Mouse (Mus musculus) v-Abl transformed pro-B cells (cell line): ENCODE data around the gene Dgkd.
"Not testable (repeated sequence)": the region's sequence is repeated elsewhere in the genome, so short reads cannot be mapped to it uniquely, and the experiment has no call there.

Experiments
- in situ Hi-C, 2 experiments: fragments of 400-800 bp; cut with MboI; formaldehyde crosslinking; loops; one replicate each; pipeline ENCODE4 v1.15.1; 2025; ENCODE audit not compliant: unreplicated experiment in 2 of 2

Dgkd gene

DNA sequence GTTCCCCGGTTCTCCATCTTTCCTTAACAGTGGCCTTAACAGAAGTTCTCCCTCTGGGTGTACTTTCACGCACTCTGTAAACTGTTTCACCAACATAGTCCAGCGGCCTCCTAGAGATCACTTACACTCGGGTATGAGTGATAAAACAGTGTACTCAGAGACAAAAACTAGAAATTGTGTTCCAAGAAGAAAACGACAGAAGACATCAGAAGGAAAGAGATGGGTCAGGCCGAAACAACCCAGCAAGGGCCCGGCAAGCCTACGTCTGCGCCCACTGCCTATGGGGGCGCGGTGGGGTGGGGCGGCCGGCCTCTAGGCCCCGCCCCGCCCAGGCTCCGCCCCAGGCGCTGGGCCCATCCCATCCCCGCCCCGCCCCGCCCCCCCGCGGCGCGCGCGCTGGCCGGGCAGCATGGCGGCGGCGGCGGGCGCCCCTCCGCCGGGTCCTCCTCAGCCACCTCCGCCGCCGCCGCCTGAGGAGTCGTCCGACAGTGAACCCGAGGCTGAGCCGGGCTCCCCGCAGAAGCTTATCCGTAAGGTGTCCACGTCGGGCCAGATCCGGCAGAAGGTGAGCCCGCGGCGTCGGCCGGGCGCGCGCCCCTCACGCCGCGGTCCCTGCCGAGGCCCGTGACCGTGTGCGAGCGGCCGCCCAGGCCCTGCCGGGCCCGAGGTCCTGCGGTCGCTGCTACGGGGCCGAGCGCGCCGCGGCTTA is at the start of gene Dgkd:
TSS of gene Dgkd (plus strand) at position 396 of the 709 bp plus-strand sequence.
- in situ Hi-C loops, result loop anchor here in 1 of 2 experiments (10.0 kb wide), 2 partner anchors 62 to 198 kb away; no protein-coding TSS in a partner anchor

DNA sequence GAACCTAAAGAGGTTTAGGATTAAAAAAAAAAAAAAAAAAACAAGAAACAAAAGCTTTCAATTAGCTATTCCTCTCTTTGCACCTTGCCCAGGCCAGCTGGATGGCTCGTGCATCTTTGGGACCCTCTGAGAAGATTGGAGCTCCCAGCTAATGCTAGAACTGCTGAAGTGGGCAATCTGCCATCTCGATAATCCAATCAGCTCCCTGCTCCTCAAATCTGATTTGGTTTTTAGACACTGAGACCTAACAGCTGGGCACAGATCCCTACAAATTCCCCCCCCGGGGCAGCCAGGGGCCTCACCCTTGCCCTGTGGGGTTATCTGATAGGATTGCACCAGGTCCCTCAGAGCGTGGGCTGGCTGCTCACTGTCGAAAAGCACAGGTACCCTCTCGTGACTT is 49.5 kb upstream of the Dgkd start, which contains the start of gene Sag:
TSS of gene Sag (plus strand) at position 105 of the 400 bp plus-strand sequence.
- in situ Hi-C loops, result no loop called here

DNA sequence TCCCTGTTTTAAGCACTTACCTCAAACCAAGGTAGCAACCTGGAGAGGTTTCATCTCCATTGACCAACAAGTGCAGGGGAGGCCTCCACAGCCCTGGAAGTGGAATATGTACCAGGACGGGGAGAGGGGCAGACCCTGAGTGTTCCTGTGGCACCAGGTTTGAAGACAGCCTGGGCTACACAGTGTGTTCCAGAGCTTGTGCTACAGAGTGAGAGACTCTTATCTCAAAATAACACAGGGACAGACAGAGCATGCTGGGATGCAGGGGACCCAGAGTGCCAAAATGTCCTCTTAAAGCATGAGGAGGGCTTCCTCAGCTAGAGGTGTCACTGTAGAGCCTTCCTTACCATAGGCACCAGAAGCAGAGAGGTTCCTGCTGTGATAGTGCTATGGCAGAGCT is 45.3 kb upstream of the Dgkd start:
- in situ Hi-C loops, result no loop called here

DNA sequence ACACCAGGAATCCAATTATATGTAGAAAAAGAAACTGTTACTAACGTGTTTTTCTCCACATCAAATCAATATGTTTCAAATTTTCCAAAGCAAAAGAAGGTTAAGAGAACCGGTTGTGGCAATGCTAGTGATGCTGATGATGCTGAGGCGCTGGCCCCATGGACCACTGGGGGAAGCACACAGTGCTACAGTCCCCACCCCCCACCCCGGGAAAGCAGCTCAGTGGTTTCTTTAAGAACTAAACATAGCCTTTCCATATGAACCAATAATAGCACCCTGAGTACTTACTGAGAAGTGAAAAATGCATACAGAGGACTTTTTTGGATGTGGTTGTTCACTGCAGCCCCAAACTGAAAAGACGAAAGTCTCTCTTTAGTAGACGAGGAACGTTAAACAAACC is 41.7 kb upstream of the Dgkd start:
- in situ Hi-C loops, result no loop called here

DNA sequence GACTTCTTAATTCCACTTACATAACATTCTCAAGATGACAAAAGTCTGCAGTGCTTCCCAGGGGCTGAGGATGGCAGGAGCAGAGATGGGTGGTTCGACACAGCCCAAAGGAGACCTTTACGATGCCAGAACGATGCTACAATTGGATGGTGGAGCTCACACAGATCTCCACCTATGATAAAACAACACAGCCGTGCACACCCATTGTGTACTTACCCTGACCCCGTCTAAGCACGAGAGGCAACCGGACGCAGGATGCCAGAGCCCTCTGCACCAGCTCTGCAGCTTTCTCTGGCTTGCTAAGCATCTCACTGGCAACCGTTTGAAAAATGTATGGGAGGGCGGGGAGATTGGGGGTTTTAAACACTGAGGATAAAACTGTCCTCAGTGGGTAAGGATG is 41.0 kb upstream of the Dgkd start:
- in situ Hi-C loops, result no loop called here

DNA sequence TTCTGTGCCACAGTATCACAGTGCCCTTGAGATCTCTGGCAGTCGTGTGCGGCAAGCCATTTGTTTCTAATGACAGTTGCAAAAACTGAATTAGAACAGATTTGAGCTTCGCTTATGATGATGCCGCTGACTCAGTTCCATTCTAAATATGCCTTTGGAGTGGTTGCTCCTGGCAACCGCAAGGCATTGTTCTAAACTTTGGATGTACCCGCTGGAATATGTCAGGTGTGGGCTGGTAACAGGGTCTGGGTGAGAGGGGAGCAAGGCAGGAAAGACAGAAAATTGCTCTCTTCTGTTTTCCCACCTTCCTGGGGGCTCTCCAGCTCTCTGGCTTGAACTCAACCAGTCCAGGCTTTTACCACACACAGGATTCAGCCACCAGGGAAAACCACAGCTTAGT is 39.9 kb upstream of the Dgkd start:
- in situ Hi-C loops, result no loop called here

DNA sequence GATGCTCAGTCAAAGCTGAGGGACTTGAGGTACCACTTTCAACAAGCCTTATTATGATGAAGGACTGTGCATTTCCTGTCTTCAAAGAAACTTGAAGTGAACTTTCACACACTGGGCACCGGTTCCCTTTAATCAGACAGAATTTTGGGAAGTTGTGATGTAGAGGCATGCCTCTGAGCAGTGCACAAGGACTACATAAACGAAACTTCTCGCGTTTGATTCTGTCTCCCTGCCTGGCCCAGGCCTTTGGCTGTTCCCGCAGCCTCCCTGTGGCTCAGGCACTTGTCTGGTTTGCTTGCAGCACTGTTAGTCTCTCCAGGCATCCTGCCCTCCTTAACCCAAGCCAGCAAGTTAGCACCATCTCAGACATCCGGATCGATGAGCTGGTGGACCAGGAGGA is 39.4 kb upstream of the Dgkd start:
- in situ Hi-C loops, result no loop called here

DNA sequence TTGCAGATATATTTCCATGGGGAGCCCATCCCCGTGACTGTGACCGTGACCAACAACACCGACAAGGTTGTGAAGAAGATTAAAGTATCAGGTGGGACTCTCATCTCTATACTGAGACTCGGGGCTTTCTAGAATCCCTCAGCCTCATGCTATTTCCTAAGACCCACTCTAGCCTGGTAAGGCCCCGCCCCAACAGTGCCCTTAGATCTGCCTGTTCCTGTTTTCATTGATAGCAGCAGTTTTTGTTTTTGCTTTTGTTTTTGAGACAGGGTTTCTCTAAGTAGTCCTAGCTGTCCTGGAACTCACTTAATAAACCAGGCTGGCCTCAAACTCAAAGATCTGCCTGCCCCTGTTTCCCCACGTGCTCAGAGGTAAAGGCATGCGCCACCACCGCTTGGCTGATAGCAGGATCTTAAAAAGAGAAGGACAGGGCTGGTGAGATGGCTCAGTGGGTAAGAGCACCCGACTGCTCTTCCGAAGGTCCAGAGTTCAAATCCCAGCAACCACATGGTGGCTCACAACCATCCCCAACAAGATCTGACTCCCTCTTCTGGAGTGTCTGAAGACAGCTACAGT is 28.6 kb upstream of the Dgkd start:
- in situ Hi-C loops, result no loop called here

DNA sequence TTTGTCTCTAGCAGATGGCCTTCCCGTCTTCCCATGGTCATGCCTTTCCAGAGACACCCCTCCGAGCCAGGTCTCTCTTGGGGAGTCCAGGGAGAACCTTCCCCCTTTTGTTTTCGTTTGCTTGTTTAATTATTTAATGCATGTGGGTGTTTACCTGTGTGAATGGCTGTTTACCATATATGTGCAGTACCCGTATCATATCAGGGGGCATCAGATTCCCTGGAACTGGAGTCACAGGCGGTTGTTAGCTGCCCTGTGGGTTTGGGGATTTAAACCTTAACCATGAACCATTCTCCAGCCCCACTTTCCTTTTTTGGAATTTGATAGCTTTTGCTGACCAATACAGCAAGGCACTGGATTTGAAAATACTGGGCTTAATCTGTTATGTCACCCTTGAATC is 27.8 kb upstream of the Dgkd start:
- in situ Hi-C loops, result no loop called here

DNA sequence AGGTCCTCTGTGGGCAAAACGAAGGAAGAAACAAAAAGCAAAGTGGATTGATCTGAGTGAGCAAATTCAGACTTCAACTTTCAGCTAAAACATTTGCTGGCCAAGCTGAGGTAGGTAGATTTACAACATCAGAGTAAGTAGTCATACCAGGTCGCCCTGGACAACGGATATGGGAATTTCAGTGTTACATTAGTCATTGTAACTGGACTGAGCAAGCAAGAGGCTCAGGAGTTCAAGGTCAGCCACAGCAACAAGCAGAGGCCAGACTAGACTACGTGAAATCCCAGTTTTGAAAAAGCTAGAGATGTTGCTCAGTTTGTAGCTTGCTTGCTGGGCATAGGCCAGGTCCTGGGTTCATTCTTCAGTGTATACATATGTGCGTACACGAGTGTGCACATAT is 27.1 kb upstream of the Dgkd start:
- in situ Hi-C loops, result no loop called here

DNA sequence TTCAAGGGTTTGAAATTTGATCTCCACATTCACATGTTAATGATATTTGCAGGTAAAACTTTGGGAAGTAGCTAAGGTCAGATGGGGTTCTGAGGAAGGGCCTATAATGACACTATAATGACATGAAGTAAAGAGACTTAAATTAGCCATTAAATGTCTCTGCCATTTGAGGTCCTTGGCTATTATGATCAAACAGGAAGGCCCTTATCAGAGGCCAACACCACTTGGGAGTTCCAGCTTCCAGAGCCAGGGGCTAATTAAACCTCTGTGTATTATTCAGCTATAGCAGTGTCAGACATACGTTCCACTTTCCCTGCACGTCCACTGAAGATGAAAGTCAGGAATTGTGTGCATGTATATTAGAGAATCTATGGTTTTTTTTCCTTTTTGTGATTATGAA is 26.6 kb upstream of the Dgkd start:
- in situ Hi-C loops, result no loop called here

DNA sequence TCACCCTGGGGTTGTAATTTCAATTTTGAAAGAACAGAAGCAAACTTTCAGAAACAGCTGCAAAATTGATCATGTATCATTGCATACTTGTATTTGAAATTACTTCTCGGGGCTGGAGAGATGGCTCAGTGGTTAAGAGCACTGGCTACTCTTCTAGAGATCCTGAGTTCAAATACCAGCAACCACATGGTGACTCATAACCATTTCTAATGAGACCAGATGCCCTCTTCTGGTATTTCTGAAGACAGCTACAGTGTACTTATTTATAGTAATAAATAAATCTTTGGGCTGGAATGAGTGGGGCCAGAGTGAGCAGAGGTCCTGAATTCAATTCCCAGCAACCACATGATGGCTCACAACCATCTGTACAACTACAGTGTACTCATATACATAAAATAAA is 25.6 kb upstream of the Dgkd start:
- in situ Hi-C loops, result not testable (repeated sequence)

DNA sequence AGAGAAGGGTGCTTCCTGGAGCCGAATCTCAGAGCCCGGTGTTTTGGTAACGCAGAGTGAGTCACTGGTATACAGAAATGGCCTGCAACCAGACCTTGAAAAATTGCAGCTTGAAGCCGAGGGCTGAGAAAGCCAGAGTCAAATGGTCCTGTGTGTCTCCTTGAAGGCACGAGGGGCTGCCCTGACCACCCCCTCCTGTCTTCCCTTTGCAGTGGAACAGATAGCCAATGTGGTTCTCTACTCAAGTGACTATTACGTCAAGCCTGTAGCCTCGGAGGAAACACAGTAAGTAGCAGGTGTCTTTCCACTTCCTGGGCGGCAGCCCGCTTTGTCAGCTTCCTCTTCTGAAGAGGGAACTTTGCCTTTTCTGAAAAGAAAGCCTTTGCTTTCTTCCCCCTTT is 24.9 kb upstream of the Dgkd start:
- in situ Hi-C loops, result no loop called here

DNA sequence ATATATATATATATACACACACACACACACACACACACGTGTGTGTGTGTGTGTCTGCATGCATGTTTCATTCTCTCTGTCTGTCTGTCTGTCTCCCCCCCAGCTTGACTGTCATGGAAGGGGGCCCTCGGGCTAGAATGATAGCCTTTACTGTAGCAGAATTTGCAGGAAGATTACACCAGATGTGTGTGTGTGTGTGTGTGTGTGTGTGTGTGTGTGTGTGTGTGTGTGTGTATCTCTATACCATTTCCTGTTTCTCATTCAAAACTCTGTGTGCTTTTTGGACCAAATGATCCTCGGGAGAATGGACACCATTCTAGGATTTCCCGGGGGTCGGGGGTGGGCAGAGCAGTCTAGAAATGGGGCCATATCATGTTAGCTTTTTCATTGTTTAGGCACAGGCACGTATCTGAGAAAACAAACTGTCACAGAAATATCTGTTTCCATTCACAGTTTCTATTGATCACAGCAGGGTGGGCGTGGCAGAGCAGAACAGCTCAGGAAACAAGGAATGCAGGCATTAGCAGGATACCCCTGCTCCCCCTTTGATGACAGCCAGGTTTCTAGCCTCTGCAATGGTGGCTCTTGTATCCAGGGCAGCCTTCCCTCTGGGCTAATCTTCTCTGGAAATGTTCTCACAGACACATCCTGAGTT is 24.0 kb upstream of the Dgkd start:
- in situ Hi-C loops, result no loop called here

DNA sequence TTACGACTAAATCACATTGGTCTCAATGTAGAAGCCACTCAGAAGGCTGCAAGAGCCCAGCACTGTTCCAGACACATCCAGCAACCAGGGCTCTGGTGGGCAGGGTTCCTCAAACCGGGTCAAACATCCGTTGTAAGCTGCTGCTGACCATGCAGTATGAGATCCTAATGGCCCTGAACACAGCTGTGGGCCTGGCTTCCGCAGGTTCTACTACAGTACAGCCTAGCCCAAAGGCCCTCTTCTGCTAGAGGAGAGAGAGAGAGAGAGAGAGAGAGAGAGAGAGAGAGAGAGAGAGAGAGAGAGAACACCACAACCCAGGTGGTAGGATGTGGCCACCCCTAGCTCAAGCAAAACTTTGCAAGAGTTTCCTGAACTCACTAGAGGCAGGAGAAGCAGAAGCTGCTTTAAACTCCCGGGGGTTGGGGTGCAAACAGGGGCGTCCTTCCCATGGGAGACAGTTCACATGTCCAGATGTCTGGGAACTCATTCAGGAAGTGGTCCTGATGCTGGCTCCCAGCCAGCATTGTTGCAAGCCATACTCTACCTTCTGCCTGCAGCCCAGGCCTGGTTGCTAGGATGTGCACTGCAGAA is 23.4 kb upstream of the Dgkd start:
- in situ Hi-C loops, result no loop called here

DNA sequence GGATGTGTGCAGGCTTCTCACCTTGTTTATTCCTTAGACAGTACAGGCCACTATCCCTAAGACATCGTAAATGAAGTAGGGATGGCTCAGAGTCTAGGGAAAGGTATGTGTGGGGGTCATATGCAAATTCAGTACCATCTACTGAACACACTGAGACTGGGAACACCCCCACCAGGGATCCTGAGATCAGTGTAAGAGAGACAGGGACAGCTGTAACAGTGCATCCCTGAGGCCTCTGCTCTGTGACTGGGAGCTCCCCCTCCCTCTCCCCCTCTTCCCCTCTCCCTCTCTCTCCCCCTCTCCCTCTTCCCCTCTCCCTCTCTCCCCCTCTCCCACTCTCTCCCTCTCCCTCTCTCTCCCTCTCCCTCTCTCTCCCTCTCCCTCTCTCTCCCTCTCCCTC is 16.6 kb upstream of the Dgkd start:
- in situ Hi-C loops, result no loop called here

DNA sequence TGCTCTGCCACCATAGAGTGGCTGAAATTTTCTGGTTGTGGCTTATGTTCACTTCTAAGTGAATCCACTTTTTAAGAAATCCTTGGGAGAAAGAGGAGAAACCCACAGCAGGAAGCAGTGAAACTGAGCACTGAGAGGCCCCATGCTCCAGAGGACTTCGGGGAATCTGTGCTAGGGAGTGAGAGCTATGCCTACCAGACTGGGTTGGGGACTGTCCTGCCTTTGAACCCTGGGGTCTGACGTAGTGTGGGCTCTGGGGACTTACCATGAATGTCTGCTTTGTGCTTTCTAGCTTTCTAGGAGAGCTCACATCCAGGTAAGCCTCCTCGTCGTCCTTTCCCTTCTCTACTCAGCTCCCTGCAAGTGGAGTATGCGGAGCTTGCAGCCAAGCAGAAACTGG is 16.1 kb upstream of the Dgkd start:
- in situ Hi-C loops, result no loop called here

DNA sequence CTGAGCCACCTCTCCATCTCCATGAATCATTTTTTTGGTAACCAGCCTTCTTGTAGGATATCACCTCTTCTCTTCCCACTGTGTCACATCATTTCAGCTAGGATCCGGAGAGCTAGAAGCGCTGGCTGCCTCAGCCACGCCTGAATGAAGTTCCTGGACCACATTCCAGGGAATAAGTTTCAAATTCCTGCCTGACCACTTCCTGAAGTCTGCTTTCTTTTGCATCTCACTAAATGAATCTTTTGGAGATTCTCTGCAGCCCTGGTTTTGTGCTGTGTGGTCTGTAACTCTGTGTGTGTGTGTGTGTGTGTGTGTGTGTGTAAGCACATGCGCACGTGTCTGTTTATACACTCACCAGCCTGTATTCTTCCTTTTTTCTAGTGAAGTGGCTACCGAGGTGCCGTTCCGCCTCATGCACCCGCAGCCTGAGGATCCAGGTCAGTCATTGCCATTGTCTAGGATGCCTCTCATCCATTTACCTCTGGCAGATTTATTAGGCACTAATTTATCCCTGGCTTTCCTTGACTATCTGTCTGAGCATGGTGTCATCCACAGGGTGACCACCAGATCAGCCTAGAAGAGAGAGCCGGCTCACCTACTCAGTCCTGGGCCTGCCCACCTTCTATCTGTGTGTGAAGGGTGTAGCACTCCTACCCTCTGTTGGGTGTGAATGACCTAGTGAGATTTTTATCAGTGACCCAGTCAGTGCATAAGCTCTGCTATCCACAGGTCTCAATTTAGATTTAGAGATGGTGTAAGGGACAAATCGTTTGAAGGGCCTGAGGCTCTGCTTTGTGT is 12.5 kb upstream of the Dgkd start:
- in situ Hi-C loops, result no loop called here

DNA sequence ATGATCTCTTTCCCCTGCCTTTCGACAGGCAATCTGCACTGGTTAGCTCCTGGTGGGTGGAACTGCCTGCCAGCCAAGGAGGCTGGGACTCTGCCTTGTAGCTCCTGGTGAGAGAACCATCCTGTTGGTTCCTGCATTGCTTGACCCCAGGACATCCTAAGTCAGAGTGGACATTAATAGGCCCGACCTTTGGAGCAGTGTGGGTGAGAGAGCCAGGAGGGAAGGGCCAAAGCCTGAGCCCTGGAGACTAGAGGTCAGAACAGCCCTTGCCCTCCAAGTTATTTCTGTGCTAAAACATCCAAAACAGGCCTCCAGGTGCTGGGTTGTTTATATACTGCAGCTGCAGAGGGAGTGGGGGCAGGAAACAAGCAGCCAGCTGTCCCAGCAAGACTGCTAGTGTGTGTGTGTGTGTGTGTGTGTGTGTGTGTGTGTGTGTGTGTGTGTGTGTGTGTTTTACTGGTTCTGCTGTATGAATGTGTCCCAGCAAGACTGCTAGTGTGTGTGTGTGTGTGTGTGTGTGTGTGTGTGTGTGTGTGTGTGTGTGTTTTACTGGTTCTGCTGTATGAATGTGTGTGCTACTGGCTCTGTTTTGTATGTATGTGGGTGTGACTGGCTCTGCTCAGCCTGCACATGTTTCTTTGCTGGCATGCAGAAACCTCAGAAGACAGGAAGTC is 6.1 kb upstream of the Dgkd start:
- in situ Hi-C loops, result no loop called here

DNA sequence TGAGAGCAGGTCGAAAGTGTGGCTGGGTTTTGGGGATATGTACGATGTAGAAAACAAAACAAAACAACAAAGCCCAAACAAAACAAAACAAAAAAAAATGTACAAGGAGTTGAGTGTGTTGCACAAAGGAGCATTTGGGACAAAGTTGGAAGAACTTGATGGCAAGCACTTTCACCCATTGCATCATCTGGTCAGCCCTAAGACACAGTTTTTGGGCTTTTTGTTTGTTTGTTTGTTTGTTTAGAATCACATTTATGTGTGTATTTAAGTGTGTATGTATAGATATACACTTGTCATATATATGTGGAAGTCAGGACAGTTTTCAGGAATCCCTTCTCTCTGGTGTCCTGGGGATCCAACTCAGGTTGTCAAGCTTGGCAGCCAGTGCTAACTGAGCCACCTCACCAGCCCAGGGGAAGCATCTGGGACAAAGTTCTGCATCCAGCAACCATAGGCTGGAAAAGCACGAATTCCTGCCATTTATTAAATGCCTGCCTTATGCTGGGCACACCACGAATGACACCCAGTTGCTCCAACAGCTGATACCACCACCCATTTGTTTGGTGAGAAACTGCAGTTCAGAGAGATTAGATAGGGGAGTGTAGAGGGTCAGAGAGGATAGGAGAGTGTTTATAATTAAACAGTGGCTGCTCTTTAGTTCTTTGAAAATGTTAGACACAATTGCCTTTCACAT is 5.5 kb upstream of the Dgkd start:
- in situ Hi-C loops, result no loop called here
